Mouse (Mus musculus): ENCODE results near the gene Kpna3. TPM values are rescaled to one million over a fixed set of nuclear protein-coding genes. Genes with fewer than 3 reads are reported as not detected.
A peak's percentile ranks its signal among the peaks of the same experiment; 100 is the strongest.

The Kpna3 gene
- polyA plus RNA-seq, 1 experiment = 129 TPM

DNA sequence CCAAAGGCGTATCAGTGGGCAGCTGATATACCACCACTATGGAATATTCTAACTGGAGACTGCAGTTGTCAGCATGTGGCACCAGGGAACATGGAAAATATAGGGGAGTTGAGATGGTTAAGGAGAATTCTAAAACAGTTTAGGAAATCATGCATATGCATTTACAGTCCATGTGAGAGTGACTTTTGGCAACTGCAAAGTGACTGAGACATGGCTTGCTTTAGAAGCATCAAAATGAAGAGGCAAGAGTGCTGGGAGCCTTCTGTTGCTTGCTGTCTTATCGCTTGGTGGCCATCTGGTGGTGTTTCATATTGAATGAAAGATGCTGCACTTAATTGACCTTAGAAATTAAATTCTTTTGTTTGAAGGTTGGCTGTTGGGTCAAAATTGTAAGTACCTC, 72.4 kb downstream of the Kpna3 start:
- Histone ChIP-seq H3K9me3 (replicated peaks; ENCODE audit: control insufficient read depth, insufficient read depth, low read length, poor library complexity, severe bottlenecking) (no peaks in the 10 kb centered on the region), H3K36me3 (ENCODE audit: control insufficient read depth, insufficient read depth, low read length, poor library complexity, severe bottlenecking) (peaks cover 27% of the 10 kb centered on the region), H3K27ac (ENCODE audit: insufficient read depth, low read length) (no peak overlapping the region), H3K9ac (ENCODE audit: low read depth, poor library complexity, severe bottlenecking) (no peak overlapping the region), H3K4me1 (ENCODE audit: control insufficient read depth, insufficient read depth, low read length) (no peaks in the 10 kb centered on the region), H3K27me3 (ENCODE audit: control insufficient read depth, insufficient read depth, low read length, poor library complexity, severe bottlenecking) (no peaks in the 10 kb centered on the region), H3K4me3 (ENCODE audit: low read depth, low read length) (no peak overlapping the region)
- TF ChIP-seq EP300 (IDR thresholded peaks at IDR 0.05; ENCODE audit: insufficient read depth, low read depth, low read length) (no peak), CTCF (IDR thresholded peaks at IDR 0.05; ENCODE audit: low read depth, low read length) (no peak), POLR2A (IDR thresholded peaks at IDR 0.05; ENCODE audit: insufficient read depth, low read length) (no peak)

DNA sequence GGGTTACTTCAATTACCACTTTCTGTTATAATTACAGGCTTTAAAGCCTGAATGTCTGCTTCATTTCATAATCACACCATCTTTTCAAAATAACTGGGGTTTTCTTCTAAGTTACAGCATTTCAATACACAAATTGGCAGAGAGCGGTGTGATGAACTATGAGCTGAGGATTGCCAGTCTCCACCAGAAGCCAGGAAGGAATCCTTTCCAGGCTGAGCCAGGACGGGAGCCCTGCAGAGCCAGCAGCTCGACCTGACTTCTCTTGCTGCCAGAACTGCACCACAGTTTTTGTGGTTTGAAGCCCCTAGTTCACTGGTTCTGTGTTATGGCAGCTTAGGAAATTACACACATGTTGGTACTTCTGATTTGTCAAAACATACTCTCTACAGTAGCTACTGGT, 75.0 kb downstream of the Kpna3 start:
- no peak for TF ChIP-seq POLR2A (IDR thresholded peaks at IDR 0.05; ENCODE audit: insufficient read depth, low read length)
- TF ChIP-seq EP300 (IDR thresholded peaks at IDR 0.05; ENCODE audit: insufficient read depth, low read depth, low read length) = no peak
- TF ChIP-seq CTCF (IDR thresholded peaks at IDR 0.05; ENCODE audit: low read depth, low read length) = no peak
- H3K36me3 ChIP-seq (ENCODE audit: control insufficient read depth, insufficient read depth, low read length, poor library complexity, severe bottlenecking) = peaks cover 14% of the 10 kb centered on the region
- H3K9ac ChIP-seq (ENCODE audit: low read depth, poor library complexity, severe bottlenecking) = no peak overlapping the region
- H3K4me1 ChIP-seq (ENCODE audit: control insufficient read depth, insufficient read depth, low read length) = no peaks in the 10 kb centered on the region
- H3K27ac ChIP-seq (ENCODE audit: insufficient read depth, low read length) = no peak overlapping the region
- no peaks in the 10 kb centered on the region for H3K9me3 ChIP-seq (replicated peaks; ENCODE audit: control insufficient read depth, insufficient read depth, low read length, poor library complexity, severe bottlenecking)
- no peak overlapping the region for H3K4me3 ChIP-seq (ENCODE audit: low read depth, low read length)
- H3K27me3 ChIP-seq (ENCODE audit: control insufficient read depth, insufficient read depth, low read length, poor library complexity, severe bottlenecking) = no peaks in the 10 kb centered on the region

DNA sequence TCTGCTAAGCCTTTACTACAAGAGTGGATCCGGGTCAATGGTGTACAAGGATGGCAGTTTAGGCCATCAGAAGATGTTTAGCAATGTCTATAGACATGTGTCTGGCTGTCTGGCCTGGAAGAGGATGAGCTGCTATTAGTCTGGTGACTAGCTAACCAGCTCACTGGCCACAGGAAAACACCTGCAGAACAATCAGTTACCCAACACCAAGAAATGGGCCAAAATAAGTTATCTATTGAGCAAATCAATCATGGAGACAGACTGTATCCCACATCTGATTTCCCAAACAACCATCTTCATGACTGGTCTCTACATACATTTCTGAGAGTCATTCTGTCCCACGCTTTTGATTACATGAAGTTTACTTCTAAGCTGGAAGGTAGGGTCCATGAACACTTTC, 75.9 kb downstream of the Kpna3 start:
- Histone ChIP-seq H3K27me3 (ENCODE audit: control insufficient read depth, insufficient read depth, low read length, poor library complexity, severe bottlenecking) (no peaks in the 10 kb centered on the region), H3K9me3 (replicated peaks; ENCODE audit: control insufficient read depth, insufficient read depth, low read length, poor library complexity, severe bottlenecking) (no peaks in the 10 kb centered on the region), H3K36me3 (ENCODE audit: control insufficient read depth, insufficient read depth, low read length, poor library complexity, severe bottlenecking) (peaks cover 12% of the 10 kb centered on the region), H3K4me1 (ENCODE audit: control insufficient read depth, insufficient read depth, low read length) (no peaks in the 10 kb centered on the region), H3K4me3 (ENCODE audit: low read depth, low read length) (no peak overlapping the region), H3K9ac (ENCODE audit: low read depth, poor library complexity, severe bottlenecking) (no peak overlapping the region), H3K27ac (ENCODE audit: insufficient read depth, low read length) (no peak overlapping the region)
- TF ChIP-seq EP300 (IDR thresholded peaks at IDR 0.05; ENCODE audit: insufficient read depth, low read depth, low read length) (no peak), CTCF (IDR thresholded peaks at IDR 0.05; ENCODE audit: low read depth, low read length) (no peak), POLR2A (IDR thresholded peaks at IDR 0.05; ENCODE audit: insufficient read depth, low read length) (no peak)

DNA sequence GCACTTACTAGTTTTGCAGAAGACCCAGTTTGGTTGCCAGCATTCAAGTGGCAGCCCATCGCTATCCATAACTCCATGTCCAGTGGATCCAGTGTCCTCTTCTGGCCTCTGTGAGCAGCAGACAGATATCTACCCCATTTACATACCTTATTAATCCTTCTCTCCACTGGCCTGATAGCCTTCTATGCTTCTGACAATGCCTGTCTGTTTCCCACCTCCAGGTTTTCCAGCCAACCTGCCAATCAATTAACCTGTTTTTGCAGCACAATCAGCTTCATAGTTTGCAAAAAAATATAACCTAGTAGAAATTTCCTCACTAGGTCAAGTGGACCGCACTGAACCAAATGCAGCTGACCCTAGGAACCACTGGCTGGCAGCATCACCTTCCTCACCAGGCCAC, 77.4 kb downstream of the Kpna3 start:
- no peak overlapping the region for H3K4me3 ChIP-seq (ENCODE audit: low read depth, low read length)
- no peak overlapping the region for H3K9ac ChIP-seq (ENCODE audit: low read depth, poor library complexity, severe bottlenecking)

DNA sequence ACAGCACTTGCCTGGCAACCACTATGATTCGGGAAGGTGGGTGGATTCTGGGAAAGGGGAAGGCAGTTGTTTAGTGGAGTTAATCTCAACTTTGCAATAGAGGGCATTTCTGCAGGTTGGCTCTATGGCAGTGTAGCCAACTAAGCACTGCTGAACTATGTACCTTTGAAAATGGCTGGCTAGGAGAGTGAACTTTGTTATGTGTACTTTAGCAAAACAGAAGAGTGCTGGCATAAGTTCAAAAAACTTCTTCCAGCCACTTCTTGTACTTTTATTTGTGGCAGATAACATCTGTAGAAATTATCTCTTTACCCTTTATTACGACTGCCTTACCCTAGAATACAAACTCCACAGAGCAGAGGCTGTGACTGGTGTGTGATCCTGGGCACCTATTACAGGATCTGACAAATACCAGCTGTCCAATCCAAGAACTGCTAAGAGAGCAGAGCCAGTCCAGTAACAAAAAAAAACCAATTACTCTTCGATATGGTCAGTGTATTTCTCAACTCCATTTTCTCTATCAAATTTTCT, 78.6 kb downstream of the Kpna3 start:
- Histone ChIP-seq H3K4me3 (ENCODE audit: low read depth, low read length) (0 out of 2 replicates have a peak overlapping the region, but pooled peaks have one; percentile 28), H3K9ac (ENCODE audit: low read depth, poor library complexity, severe bottlenecking) (0 out of 2 replicates have a peak overlapping the region, but pooled peaks have one; percentile 46), H3K27ac (ENCODE audit: insufficient read depth, low read length) (no peak overlapping the region), H3K27me3 (ENCODE audit: control insufficient read depth, insufficient read depth, low read length, poor library complexity, severe bottlenecking) (no peaks in the 10 kb centered on the region), H3K4me1 (ENCODE audit: control insufficient read depth, insufficient read depth, low read length) (no peaks in the 10 kb centered on the region), H3K36me3 (ENCODE audit: control insufficient read depth, insufficient read depth, low read length, poor library complexity, severe bottlenecking) (0 out of 2 replicates have a peak, but pooled peaks cover 2% of the 10 kb centered on the region), H3K9me3 (replicated peaks; ENCODE audit: control insufficient read depth, insufficient read depth, low read length, poor library complexity, severe bottlenecking) (no peaks in the 10 kb centered on the region)
- TF ChIP-seq EP300 (IDR thresholded peaks at IDR 0.05; ENCODE audit: insufficient read depth, low read depth, low read length) (no peak), CTCF (IDR thresholded peaks at IDR 0.05; ENCODE audit: low read depth, low read length) (no peak), POLR2A (IDR thresholded peaks at IDR 0.05; ENCODE audit: insufficient read depth, low read length) (no peak)

More for the DNA sequence above, 77.4 kb downstream of the Kpna3 start:
- Histone ChIP-seq H3K4me1 (ENCODE audit: control insufficient read depth, insufficient read depth, low read length) (no peaks in the 10 kb centered on the region), H3K36me3 (ENCODE audit: control insufficient read depth, insufficient read depth, low read length, poor library complexity, severe bottlenecking) (peaks cover 9% of the 10 kb centered on the region), H3K9me3 (replicated peaks; ENCODE audit: control insufficient read depth, insufficient read depth, low read length, poor library complexity, severe bottlenecking) (no peaks in the 10 kb centered on the region), H3K27ac (ENCODE audit: insufficient read depth, low read length) (no peak overlapping the region), H3K27me3 (ENCODE audit: control insufficient read depth, insufficient read depth, low read length, poor library complexity, severe bottlenecking) (no peaks in the 10 kb centered on the region)
- TF ChIP-seq CTCF (IDR thresholded peaks at IDR 0.05; ENCODE audit: low read depth, low read length) = no peak
- no peak for TF ChIP-seq EP300 (IDR thresholded peaks at IDR 0.05; ENCODE audit: insufficient read depth, low read depth, low read length)
- no peak for TF ChIP-seq POLR2A (IDR thresholded peaks at IDR 0.05; ENCODE audit: insufficient read depth, low read length)

DNA sequence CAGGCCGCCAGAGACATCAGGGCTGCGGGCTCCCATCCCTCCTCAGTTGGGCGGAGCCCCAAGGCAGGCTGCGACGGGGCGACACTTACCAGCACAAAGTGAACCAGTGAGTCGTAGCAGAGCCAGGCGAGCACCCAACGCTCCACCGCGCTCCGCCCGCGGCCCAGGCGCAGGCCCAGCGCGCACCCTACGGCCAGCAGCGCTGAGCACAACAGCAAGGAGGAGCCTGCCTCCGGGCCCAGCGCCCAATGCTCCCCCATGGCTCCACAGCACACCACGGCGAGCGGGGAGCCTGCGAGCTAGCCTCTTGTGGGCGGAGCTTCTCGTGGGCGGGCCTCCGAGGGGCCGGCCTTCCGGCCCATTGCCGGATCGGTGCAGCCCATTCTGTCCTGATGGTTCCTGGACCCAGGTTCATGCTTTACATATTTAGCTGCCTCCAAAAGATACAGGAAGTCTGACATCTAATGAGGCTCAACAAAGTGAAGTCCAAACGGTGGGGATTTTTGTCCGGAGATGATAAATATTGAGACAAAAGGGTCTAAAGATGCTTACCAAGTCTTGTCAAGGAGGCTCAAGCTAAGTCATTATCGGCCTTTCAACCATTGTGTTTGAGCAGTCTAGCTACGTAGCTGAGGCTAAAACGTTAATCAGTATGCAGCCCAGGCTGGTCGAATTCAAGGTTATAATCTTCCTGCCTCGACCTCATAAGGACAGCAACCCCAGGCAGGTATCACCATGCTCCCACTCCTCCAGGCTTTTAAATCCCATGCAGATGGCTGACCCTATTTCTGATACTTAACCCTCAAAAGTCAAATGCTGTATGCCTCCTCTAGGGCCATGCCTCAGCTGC, 79.3 kb downstream of the Kpna3 start, which contains the start of gene Ebpl:
TSS of gene Ebpl (minus strand) at position 309 of the 850 bp plus-strand sequence.
- TF ChIP-seq POLR2A (IDR thresholded peaks at IDR 0.05; ENCODE audit: insufficient read depth, low read length) = peak; percentile 87
- TF ChIP-seq CTCF (IDR thresholded peaks at IDR 0.05; ENCODE audit: low read depth, low read length) = no peak
- no peak for TF ChIP-seq EP300 (IDR thresholded peaks at IDR 0.05; ENCODE audit: insufficient read depth, low read depth, low read length)
- H3K9me3 ChIP-seq (replicated peaks; ENCODE audit: control insufficient read depth, insufficient read depth, low read length, poor library complexity, severe bottlenecking) = no peaks in the 10 kb centered on the region
- H3K9ac ChIP-seq (ENCODE audit: low read depth, poor library complexity, severe bottlenecking) = peak within 1 kb of the TSS; percentile 46
- H3K36me3 ChIP-seq (ENCODE audit: control insufficient read depth, insufficient read depth, low read length, poor library complexity, severe bottlenecking) = no peaks in the 10 kb centered on the region
- H3K4me3 ChIP-seq (ENCODE audit: low read depth, low read length) = peak within 1 kb of the TSS; percentile 78
- H3K4me1 ChIP-seq (ENCODE audit: control insufficient read depth, insufficient read depth, low read length) = no peaks in the 10 kb centered on the region
- H3K27me3 ChIP-seq (ENCODE audit: control insufficient read depth, insufficient read depth, low read length, poor library complexity, severe bottlenecking) = no peaks in the 10 kb centered on the region
- peak within 1 kb of the TSS; percentile 0; the same call in 1 of the 2 replicates for H3K27ac ChIP-seq (ENCODE audit: insufficient read depth, low read length)

All from ES-Bruce4 (cell line).